Mouse (Mus musculus) CD4-positive, CD25-positive, alpha-beta regulatory T cell, adult 4 months (primary cell): ENCODE measurements around the gene Scd2. TPM values are rescaled to one million over a fixed set of nuclear protein-coding genes. Genes with fewer than 3 reads are reported as not detected.
"Not testable (repeated sequence)": the region's sequence is repeated elsewhere in the genome, so short reads cannot be mapped to it uniquely, and the experiment has no call there.

Experiments used
- ATAC-seq: one replicate; pipeline ENCODE4 v1.8.0; 2017
- polyA plus RNA-seq, 2 experiments: library from polyadenylated mRNA; unstranded; fragments of 100-300 nt; shearing (Covaris generic); gene quantifications; one replicate each; pipeline ENCODE4 v1.2.1; 2017

The Scd2 gene
- polyA plus RNA-seq: 10 to 100 TPM; 40.3 to 46.7 TPM

- ATAC-seq: peak; percentile 19
Measured at GRCm38 (mm10) chr19:44292941-44293768, at the start of gene Scd2. Gene Scd2 (plus strand): TSS chr19:44293674.

DNA sequence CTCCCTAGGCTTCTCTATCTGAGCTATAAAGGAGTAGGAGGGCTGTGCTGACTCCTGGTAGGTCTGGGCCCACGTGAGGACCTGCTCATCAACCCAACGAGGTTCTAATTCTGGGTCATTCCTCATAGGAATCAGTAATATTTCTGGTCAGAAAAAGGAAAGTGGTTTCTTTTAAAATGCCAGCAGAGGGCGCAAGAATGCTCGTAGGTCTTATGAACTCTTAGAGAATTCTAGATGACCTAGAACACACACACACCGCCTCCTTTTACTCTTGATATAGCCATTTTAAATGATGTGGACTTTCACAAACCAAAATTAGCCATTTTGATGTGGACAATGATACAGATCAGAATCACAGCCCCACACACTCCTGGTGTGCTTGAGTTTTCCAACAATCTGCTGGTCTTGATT, 47.7 kb upstream of the Scd2 start:
- no peak for ATAC-seq

- no peak for ATAC-seq
Measured at GRCm38 (mm10) chr19:44246341-44246911, 47.0 kb upstream of the Scd2 start.

DNA sequence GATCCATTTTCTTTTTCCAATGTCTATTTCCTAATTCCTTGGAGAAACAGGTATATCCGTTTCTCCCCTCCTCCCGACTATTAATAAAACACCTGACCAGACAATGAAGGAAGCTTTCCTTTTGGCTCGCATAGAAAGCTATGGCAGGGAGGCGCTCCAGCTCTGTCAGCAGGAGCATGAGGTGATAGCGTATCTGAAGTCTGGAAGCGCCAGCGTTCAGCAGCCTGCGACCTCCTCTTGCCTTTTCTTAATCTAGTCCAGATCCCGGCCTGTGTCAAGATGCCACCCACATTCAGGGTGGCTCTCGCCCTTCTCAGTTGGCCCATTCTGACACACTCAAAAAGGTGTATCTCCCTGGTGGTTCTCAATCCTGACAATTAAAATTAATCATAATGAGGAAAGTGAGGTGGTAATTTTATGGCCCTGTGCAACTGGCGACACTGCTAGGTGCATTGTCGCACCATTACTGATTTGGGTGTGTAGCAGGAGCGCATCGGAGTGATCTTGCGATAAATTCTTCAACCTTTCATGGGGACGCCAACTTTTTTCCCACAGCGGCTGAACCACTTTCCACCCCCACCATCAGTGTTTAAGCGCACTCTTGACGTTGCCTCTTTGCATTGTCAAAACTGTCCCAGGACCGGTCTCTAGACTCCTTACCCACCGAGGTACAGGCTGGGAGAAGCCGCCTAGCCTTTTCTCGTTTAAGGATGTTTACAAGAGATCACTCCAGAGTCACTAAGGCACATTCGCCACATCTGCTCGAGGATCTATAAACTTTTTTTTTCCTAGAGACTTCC, 46.0 kb upstream of the Scd2 start:
- peak; percentile 4 for ATAC-seq

- peak; percentile 92 for ATAC-seq
Measured at GRCm38 (mm10) chr19:44248081-44248853, 45.2 kb upstream of the Scd2 start.

DNA sequence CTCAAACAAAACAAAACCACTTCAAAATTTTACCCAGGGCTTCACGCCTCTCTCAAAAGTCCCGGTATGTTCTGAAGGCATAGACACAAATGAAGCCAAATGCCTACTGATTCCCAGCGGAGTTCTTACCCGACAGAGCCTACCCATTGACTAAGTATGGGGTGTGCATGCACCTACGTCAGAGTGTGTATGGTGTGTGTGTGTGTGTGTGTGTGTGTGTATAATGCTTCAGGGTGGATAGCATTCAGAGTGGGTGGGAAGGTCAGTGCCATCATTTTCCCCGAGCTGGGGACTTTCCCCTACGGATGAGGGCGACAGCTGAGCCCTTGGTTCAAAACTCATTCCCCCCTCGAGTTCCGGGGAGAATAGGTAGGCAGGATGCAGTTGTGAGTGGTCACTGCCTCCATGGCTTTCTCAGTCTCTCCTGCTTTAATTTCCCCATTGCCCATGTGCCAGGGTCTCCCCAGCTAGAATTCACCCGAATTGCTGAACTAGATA, 44.6 kb upstream of the Scd2 start:
- ATAC-seq: peak; percentile 12

DNA sequence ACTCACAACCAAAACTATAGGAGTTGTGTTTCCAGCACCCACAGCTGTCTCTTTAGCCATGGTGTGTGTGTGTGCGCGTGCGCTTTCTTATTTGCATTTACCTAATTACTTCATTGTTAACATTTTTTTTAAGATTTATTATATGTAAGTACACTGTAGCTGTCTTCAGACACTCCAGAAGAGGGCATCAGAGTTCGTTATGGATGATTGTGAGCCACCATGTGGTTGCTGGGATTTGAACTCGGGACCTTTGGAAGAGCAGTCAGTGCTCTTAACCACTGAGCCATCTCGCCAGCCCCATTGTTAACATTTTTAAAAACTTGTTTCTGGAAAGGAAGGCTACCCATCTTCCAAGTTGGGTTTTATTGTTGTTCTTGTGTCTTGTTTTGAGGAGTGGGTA, 42.3 kb upstream of the Scd2 start:
- ATAC-seq: not testable (repeated sequence)

DNA sequence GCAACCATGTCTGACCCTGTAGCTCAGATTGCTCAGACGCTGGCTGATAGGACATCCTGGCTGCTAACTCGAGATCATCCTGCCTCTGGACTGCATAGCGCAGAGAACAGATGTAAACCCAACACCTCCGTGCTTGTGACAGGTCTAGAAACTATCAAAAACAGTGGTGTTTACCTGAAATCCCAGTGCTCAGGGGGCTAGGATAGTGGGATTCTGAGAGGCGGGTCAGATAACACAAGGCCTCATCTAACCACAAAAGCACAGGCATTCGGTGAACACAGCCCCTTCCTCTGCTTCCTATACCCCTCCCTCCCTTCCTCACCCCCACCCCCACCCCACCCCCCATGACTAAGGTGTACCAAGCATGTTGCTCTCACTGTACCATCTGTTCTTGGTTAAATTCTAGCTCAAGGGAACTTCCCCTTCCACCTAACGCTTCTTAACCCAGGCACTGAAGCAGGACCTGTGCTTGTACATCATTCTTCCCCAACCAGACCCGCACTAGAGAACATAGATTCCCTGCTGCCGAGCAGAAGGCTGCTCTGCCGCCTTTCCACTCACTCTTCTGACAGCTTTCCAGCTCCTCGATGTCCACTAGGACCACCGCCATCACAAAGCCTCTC, 41.4 kb upstream of the Scd2 start:
- ATAC-seq: no peak

- ATAC-seq: peak; percentile 56
Measured at GRCm38 (mm10) chr19:44254106-44254505, 39.4 kb upstream of the Scd2 start.

DNA sequence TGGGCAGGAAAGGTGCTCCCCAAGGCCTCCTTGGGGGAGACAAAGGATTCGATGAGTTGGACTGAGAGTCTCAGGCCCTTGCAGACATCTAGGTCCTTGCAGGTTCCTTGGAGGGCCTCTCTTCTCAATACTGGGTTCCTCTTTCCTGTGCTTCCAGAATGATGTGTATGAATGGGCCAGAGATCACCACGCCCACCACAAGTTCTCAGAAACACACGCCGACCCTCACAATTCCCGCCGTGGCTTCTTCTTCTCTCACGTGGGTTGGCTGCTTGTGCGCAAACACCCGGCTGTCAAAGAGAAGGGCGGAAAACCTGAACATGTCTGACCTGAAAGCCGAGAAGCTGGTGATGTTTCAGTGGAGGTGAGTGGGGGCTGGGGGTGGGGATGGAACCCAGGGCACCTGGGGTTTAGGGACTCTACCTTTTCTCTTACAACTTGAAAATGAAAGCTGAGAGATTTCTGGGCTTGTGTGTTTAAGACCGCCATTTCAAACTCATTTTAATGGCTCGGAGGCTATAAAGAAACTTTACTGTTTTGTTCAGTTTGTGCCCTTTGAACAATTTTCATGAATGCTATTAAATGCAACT, 36.0 kb upstream of the Scd2 start:
- peak; percentile 51 for ATAC-seq

- no peak for ATAC-seq
Measured at GRCm38 (mm10) chr19:44259484-44259883, 34.0 kb upstream of the Scd2 start.

DNA sequence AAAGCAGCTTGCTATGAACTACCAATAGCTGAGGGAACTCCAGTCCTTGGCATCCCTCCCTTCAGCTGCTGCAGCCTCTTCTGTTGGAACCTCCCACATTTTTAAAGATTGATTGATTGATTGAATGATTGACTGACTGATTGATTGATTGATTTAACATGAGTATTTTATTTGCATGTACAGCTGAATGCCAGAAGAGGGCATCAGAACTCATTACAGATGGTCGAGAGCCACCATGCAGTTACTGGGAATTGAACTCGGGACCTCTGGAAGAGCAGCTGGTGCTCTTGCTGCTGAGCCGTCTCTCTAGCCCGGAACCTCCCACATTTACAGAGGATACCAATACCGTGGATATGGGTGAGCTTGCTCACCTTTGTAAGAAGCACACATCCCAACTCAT, 33.0 kb upstream of the Scd2 start:
- ATAC-seq: no peak

DNA sequence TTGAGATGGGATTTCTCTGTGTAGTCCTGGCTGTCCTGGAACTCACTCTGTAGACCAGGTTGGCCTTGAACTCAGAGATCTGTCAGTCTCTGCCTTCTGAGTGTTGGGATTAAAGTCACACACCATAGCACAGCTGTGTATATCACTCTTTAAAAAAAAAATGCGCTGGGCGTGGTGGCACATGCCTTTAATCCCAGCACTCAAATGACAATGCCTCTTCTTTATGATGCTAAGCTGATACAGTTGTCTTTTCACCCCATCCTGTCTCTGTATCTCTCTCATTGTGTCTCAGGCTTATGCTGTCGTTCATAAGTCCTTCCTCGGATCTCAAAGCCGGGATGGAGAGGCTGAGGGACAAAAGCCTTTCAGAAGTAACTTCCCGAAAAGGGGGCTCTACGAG, 31.7 kb upstream of the Scd2 start:
- ATAC-seq: no peak

DNA sequence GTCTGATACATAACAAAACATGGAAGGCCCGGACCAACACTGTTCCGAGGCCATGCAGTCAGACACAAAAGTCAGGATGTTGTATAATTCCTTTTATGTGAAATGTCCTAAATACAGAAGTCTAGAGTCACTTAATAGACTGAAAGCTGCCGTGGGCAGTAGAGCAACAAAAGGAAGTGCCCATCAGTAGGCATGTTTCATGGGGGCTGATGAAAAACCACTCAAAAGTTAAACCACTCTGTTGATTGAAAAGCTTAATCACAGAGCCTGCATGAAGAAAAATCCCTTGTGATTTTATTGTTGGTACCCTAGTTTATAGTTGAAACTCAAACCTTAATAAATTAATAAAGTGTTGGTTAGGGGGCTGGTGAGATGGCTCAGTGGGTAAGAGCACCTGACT, 29.9 kb upstream of the Scd2 start:
- ATAC-seq: no peak

- no peak for ATAC-seq
Measured at GRCm38 (mm10) chr19:44264226-44264625, 29.2 kb upstream of the Scd2 start.

DNA sequence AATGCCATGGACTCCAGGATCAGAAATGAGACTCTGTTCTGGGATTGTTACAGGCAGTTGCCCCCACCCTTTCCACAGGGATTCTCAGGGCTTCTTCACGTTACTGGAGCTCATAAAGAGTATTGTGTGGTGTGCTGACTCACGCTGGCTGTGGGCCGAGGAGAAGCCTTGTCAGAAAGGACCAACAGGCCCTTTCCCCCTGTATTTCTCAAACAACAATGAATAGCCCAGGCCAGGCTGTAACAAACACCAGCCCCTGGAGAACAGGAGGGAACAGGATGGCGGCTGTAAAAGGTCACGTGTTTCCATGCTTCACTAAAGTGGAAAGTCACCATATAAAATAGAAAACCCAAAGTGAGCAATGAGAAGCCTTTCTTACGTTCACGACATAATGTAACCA, 28.2 kb upstream of the Scd2 start:
- no peak for ATAC-seq

DNA sequence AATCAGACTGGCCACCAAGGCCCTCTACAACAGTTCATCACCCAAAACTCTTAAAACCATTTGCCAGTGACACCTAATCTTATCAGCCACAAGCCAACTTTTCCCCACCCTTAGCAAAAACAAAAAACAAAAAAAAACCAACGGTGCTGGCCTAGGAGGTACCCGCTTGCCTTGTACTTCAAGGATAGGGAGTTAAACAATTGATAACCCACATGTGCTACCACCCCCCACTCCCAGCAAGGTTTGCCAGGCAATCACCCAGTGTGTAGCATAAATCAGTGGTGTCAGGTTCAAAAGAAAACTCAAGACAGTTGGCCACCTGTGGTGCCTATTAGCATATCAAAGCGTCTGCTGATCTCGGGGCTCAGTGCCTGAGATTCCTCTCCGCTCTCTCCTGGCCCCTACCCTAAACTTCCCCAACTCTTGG, 27.6 kb upstream of the Scd2 start:
- ATAC-seq: no peak

GRCm38 (mm10) chr19:44266458-44266823, 27.0 kb upstream of the Scd2 start:
- peak; percentile 54 for ATAC-seq

GRCm38 (mm10) chr19:44266824-44267498, 26.5 kb upstream of the Scd2 start:
- ATAC-seq: peak; percentile 88

- peak; percentile 2 for ATAC-seq
Measured at GRCm38 (mm10) chr19:44267499-44268002, 25.9 kb upstream of the Scd2 start.

GRCm38 (mm10) chr19:44273711-44274110, 19.8 kb upstream of the Scd2 start:
- ATAC-seq: no peak
